Mouse (Mus musculus) embryonic facial prominence, embryonic 15.5 days (tissue): ENCODE measurements around the gene Raver2. TPM values are rescaled to one million over a fixed set of nuclear protein-coding genes. Genes with fewer than 3 reads are reported as not detected.

Experiments
- ATAC-seq: fragments of 200-750 bp; cut with Nextera tagmentation; 2 replicates; pipeline ENCODE4 v1.8.0; 2017; ENCODE audit warnings: low read depth, moderate TSS enrichment; ENCODE audit not compliant: insufficient number of reproducible peaks, low FRiP score, low TSS enrichment
- H3K27ac ChIP-seq: fragments of 300-500 bp; sonication (generic); replicated peaks from 2 replicates; pipeline ENCODE4 v1.5.1; 2015; ENCODE audit warnings: mild to moderate bottlenecking, inconsistent platforms
- H3K27me3 ChIP-seq: fragments of 300-500 bp; sonication (generic); 2 replicates; pipeline ENCODE4 v1.6.1; 2015; ENCODE audit warnings: inconsistent platforms
- H3K36me3 ChIP-seq: fragments of 300-500 bp; sonication (generic); 2 replicates; pipeline ENCODE4 v1.6.1; 2015; ENCODE audit warnings: mild to moderate bottlenecking, inconsistent platforms
- H3K4me1 ChIP-seq: fragments of 300-500 bp; sonication (generic); 2 replicates; pipeline ENCODE4 v1.6.1; 2015; ENCODE audit warnings: inconsistent platforms
- H3K4me2 ChIP-seq: fragments of 300-500 bp; sonication (generic); replicated peaks from 2 replicates; pipeline ENCODE4 v1.6.1; 2015; ENCODE audit warnings: mild to moderate bottlenecking, inconsistent platforms
- H3K4me3 ChIP-seq: fragments of 300-500 bp; sonication (generic); replicated peaks from 2 replicates; pipeline ENCODE4 v1.5.1; 2015; ENCODE audit warnings: mild to moderate bottlenecking, inconsistent platforms
- H3K9ac ChIP-seq: fragments of 300-500 bp; sonication (generic); 2 replicates; pipeline ENCODE4 v1.6.1; 2015; ENCODE audit warnings: inconsistent platforms
- H3K9me3 ChIP-seq: fragments of 300-500 bp; sonication (generic); replicated peaks from 2 replicates; pipeline ENCODE4 v1.6.1; 2016; ENCODE audit warnings: inconsistent platforms
- WGBS: fragments of 180-500 bp; shearing (Covaris S2); methylation state at CpG from one replicate; pipeline ENCODE4 v1.1.7; 2015; 5-methylcytosine and 5-hydroxymethylcytosine counted together
- polyA plus RNA-seq: library from polyadenylated mRNA; unstranded; fragments of >200 nt; fragmentation: Nextera tagmentation; extraction: Ambion mirVana; gene quantifications from 2 replicates; pipeline ENCODE4 v1.2.1, GENCODE M21; 2015

The Raver2 gene
- polyA plus RNA-seq, 1 experiment from 2014 or later, result 10.3 TPM

GRCm38 (mm10) chr4:101197421-101198170 lies 128.8 kb downstream of the Raver2 start:
- no peak overlapping the region for H3K9ac ChIP-seq
- no peak overlapping the region for H3K4me3 ChIP-seq
- H3K4me2 ChIP-seq, result no peak overlapping the region
- H3K4me1 ChIP-seq, result peaks cover 26% of the 10 kb centered on the region
- H3K36me3 ChIP-seq, result no peaks in the 10 kb centered on the region
- 34% methylated on average over 9 of the region's 9 CpGs for WGBS
- no peak for ATAC-seq
- no peak overlapping the region for H3K27ac ChIP-seq
- no peaks in the 10 kb centered on the region for H3K9me3 ChIP-seq
- H3K27me3 ChIP-seq, result no peaks in the 10 kb centered on the region

DNA sequence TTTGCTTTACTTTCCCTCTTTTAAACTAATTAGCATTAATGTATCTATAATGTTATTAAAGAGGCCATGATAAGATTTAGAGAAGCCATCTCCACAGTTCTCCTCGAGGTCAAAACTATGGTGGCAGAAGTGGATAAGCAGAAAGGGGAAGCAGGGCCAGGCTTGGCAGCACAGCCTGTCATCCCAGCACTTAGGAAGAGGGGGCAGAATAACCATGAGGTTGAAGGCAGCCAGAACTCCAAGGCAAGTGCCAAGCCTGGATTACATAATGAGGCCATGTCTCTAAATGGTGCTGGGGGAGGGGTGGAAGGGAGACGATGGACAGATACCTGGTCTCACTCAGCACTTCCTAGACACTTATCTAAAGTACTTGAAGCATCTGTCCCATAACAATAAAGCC lies 129.6 kb downstream of the Raver2 start:
- 50% methylated on average over 2 of the region's 2 CpGs for WGBS
- H3K4me1 ChIP-seq, result peaks cover 26% of the 10 kb centered on the region
- H3K36me3 ChIP-seq, result no peaks in the 10 kb centered on the region
- no peaks in the 10 kb centered on the region for H3K9me3 ChIP-seq
- no peaks in the 10 kb centered on the region for H3K27me3 ChIP-seq
- H3K9ac ChIP-seq, result no peak overlapping the region
- H3K4me3 ChIP-seq, result no peak overlapping the region
- H3K4me2 ChIP-seq, result no peak overlapping the region
- ATAC-seq, result no peak
- no peak overlapping the region for H3K27ac ChIP-seq

DNA sequence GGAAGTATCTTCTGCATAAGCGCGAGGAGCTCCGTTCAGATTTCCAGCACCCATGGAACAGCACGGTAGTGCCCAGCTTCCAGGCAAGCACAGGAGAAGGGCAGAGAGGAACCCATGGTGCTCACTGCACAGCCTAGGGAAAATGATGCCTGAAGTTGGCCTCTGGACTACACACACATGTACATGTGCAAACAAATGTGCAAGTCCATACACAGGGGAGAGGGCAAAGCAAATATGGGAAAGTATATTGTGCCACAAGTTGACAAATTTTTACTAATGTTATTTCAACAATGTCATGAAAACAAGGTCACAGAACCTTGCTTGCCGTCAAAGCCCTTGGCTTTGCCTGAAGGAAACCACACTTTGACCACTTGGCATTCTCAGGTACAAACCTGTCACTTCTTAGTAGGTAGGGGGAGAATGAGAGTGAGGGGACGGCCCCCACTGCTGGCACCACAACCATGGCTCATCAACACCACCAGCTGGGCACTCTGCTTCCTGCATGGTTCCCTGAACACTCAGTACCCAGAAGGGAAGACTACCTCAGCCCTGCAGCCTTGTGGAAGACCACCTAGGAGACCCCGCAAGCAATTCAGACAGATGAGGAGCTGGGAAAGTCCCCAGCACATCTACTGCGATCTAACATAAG lies 130.8 kb downstream of the Raver2 start:
- no peak overlapping the region for H3K9ac ChIP-seq
- no peak for ATAC-seq
- peaks cover 26% of the 10 kb centered on the region for H3K4me1 ChIP-seq
- H3K9me3 ChIP-seq, result no peaks in the 10 kb centered on the region
- H3K4me3 ChIP-seq, result no peak overlapping the region
- no peak overlapping the region for H3K4me2 ChIP-seq
- H3K36me3 ChIP-seq, result no peaks in the 10 kb centered on the region
- H3K27ac ChIP-seq, result no peak overlapping the region
- H3K27me3 ChIP-seq, result no peaks in the 10 kb centered on the region
- WGBS, result 83% methylated on average over 8 of the region's 8 CpGs

Other genes with a start within 250 kb of the Raver2 start
- not detected in 2 replicates for gene Gm10577, start 48.3 kb upstream of the Raver2 start, polyA plus RNA-seq
- 80.2 and 81.4 TPM in 2 replicates for gene Jak1, start 196.3 kb downstream of the Raver2 start, polyA plus RNA-seq